Mouse (Mus musculus): ENCODE measurements around the gene Lcp1. TPM values are rescaled to one million over a fixed set of nuclear protein-coding genes. Genes with fewer than 3 reads are reported as not detected.
"Not testable (repeated sequence)": the region's sequence is repeated elsewhere in the genome, so short reads cannot be mapped to it uniquely, and the experiment has no call there.

Gene Lcp1
- total and polyA plus RNA-seq, 3 experiments, result 258 to 777 (median 373) TPM

DNA sequence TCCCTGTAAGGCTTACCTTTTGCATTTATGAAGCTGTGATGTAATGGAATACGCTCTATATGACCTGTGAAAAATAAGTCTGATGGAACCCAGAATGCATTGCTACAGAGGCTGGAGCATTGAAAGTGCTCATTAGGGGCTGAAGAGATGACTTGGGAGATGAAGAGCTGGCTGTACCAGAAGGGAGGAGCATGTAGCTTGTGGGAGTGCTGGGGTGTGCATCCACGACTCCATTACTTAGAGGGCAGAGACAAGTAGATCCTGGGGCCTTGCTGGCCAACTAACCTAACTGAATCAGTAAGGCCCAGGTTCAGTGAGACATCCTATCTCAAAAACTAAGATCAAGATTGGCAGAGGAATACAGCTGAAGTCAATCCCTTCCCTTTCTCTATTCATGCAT lies 8.3 kb downstream of the Lcp1 start:
- no peaks in the 10 kb centered on the region for H3K27me3 ChIP-seq (replicated peaks)
- in situ Hi-C loops (cut with MboI; ENCODE audit: low pct_ligation_motif_present, low pct_unique_long_range_greater_than_20kb, low sequenced_read_pairs), result no loop called here
- no peaks in the 10 kb centered on the region for H3K79me2 ChIP-seq (replicated peaks; ENCODE audit: control insufficient read depth, extremely low read depth, insufficient read depth, poor library complexity, severe bottlenecking)
- dilution Hi-C loops (cut with MboI; ENCODE audit: extremely low pct_ligation_motif_present, extremely low pct_unique_long_range_greater_than_20kb, low sequenced_read_pairs), result no loop called here
- no peak overlapping the region for H3K27ac ChIP-seq (ENCODE audit: insufficient read depth, low read depth)
- no peaks in the 10 kb centered on the region for H3K9me3 ChIP-seq (replicated peaks; ENCODE audit: low read length)
- TF ChIP-seq JUN (IDR thresholded peaks at IDR 0.05; ENCODE audit: insufficient read depth, low read depth, low read length) (no peak), ZKSCAN1 (IDR thresholded peaks at IDR 0.05; ENCODE audit: borderline replicate concordance, low read depth, low read length) (no peak), SMC3 (IDR thresholded peaks at IDR 0.05; ENCODE audit: low read depth, low read length) (no peak), MAZ (IDR thresholded peaks at IDR 0.05; ENCODE audit: low read depth, low read length) (no peak), POLR2A (IDR thresholded peaks at IDR 0.05; ENCODE audit: low read depth, low read length) (no peak), MAFK (IDR thresholded peaks at IDR 0.05; ENCODE audit: insufficient replicate concordance, low read length) (no peak), HCFC1 (IDR thresholded peaks at IDR 0.05; ENCODE audit: low read depth, low read length) (no peak), CHD2 (IDR thresholded peaks at IDR 0.05; ENCODE audit: low read length) (no peak), ZMIZ1 (IDR thresholded peaks at IDR 0.05; ENCODE audit: low read depth, low read length) (no peak), RCOR1 (conservative IDR thresholded peaks at IDR 0.05; ENCODE audit: low read depth, low read length) (no peak), ZNF384 (IDR thresholded peaks at IDR 0.05; ENCODE audit: low read depth, low read length) (no peak), KAT2A (IDR thresholded peaks at IDR 0.05; ENCODE audit: insufficient replicate concordance, low read length) (no peak), PAX5 (IDR thresholded peaks at IDR 0.05; ENCODE audit: low read length) (no peak), CHD1 (IDR thresholded peaks at IDR 0.05; ENCODE audit: low read depth, low read length) (no peak), ELF1 (IDR thresholded peaks at IDR 0.05; ENCODE audit: low read depth, low read length) (no peak), MAX (IDR thresholded peaks at IDR 0.05; ENCODE audit: low read length) (no peak), EP300 (IDR thresholded peaks at IDR 0.05; ENCODE audit: low read length) (no peak), USF1 (IDR thresholded peaks at IDR 0.05; ENCODE audit: low read depth, low read length) (no peak), NELFE (IDR thresholded peaks at IDR 0.05; ENCODE audit: low read depth, low read length) (no peak), TBP (conservative IDR thresholded peaks at IDR 0.05; ENCODE audit: low read depth, low read length) (no peak)
- H3K4me1 ChIP-seq (ENCODE audit: control insufficient read depth in 1 of 2, insufficient read depth in 2 of 2), result peaks cover 0 to 25% of the 10 kb centered on the region in 2 experiments; a peak in 3 of 4 replicates
- H3K36me3 ChIP-seq (replicated peaks in 1 of 2; ENCODE audit: control insufficient read depth in 1 of 2, insufficient read depth in 1 of 2, low read length in 1 of 2), result peaks cover 0 to 2% of the 10 kb centered on the region in 2 experiments
- H3K4me2 ChIP-seq (ENCODE audit: insufficient read depth, low read depth, poor library complexity, severe bottlenecking), result no peak overlapping the region
- no peak overlapping the region for H3K4me3 ChIP-seq (replicated peaks in 1 of 3; ENCODE audit: low read depth in 2 of 3, low read length in 2 of 3, poor library complexity in 1 of 3)
- no peak for DNase-seq (ENCODE audit: extremely low read depth)
- no peak overlapping the region for H3K9ac ChIP-seq (ENCODE audit: insufficient read depth, low read depth)

DNA sequence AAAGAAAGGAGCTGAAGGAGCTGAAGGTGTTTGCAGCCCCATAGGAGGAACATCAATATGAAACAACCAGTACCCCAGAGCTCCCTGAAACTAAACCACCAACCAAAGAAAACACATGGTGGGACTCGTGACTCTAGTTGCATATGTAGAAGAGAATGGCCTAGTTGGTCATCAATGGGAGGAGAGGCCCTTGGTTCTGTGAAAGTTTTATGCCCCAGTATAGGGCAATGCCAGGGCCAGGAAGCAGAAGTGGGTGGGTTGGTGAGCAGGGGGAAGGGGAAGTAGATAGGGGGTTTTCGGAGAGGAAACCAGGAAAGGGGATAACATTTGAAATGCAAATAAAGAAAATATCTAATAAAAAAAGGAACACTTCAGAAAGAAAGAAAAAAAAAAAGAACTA lies 16.8 kb downstream of the Lcp1 start:
- H3K27me3 ChIP-seq (replicated peaks); H3K4me3 ChIP-seq (replicated peaks in 1 of 3; ENCODE audit: low read depth in 2 of 3, low read length in 2 of 3, poor library complexity in 1 of 3); DNase-seq (ENCODE audit: extremely low read depth); H3K79me2 ChIP-seq (replicated peaks; ENCODE audit: control insufficient read depth, extremely low read depth, insufficient read depth, poor library complexity, severe bottlenecking); H3K36me3 ChIP-seq (replicated peaks in 1 of 2; ENCODE audit: control insufficient read depth in 1 of 2, insufficient read depth in 1 of 2, low read length in 1 of 2); H3K4me2 ChIP-seq (ENCODE audit: insufficient read depth, low read depth, poor library complexity, severe bottlenecking); H3K27ac ChIP-seq (ENCODE audit: insufficient read depth, low read depth); H3K9me3 ChIP-seq (replicated peaks; ENCODE audit: low read length); dilution Hi-C loops (cut with MboI; ENCODE audit: extremely low pct_ligation_motif_present, extremely low pct_unique_long_range_greater_than_20kb, low sequenced_read_pairs); H3K9ac ChIP-seq (ENCODE audit: insufficient read depth, low read depth); in situ Hi-C loops (cut with MboI; ENCODE audit: low pct_ligation_motif_present, low pct_unique_long_range_greater_than_20kb, low sequenced_read_pairs): not testable (repeated sequence)
- H3K4me1 ChIP-seq (ENCODE audit: control insufficient read depth in 1 of 2, insufficient read depth in 2 of 2), result peaks cover 6 to 23% of the 10 kb centered on the region in 2 experiments; a peak in 3 of 4 replicates
